Mouse (Mus musculus): ENCODE data around the gene Grsf1. TPM values are rescaled to one million over a fixed set of nuclear protein-coding genes. Genes with fewer than 3 reads are reported as not detected.

Gene Grsf1
- polyA plus RNA-seq, 1 experiment from 2014 or later, result 78.4 TPM

- no peaks in the 10 kb centered on the region for H3K9me3 ChIP-seq (ENCODE audit: control insufficient read depth, low read length)
- no peaks in the 10 kb centered on the region for H3K27me3 ChIP-seq (ENCODE audit: control insufficient read depth, insufficient read depth, low read length)
- H3K4me3 ChIP-seq (ENCODE audit: low read length), result no peak overlapping the region
- 35% methylated on average over 11 of the region's 11 CpGs for WGBS
- no peak overlapping the region for H3K4me2 ChIP-seq (replicated peaks; ENCODE audit: low read depth, low read length)
- H3K9ac ChIP-seq (ENCODE audit: low read depth, low read length), result no peak overlapping the region
- H3K27ac ChIP-seq (ENCODE audit: low read depth, low read length), result no peak overlapping the region
- peaks cover 14% of the 10 kb centered on the region for H3K36me3 ChIP-seq (ENCODE audit: control insufficient read depth, insufficient read depth, low read length)
- ATAC-seq (ENCODE audit: low FRiP score, low TSS enrichment), result peak; percentile 28; the same call in 1 of the 2 replicates
- no peaks in the 10 kb centered on the region for H3K4me1 ChIP-seq (ENCODE audit: control insufficient read depth, insufficient read depth, low read length)
These were observed 46.8 kb downstream of the Grsf1 start for GRCm38 (mm10) chr5:88629125-88629524.

DNA sequence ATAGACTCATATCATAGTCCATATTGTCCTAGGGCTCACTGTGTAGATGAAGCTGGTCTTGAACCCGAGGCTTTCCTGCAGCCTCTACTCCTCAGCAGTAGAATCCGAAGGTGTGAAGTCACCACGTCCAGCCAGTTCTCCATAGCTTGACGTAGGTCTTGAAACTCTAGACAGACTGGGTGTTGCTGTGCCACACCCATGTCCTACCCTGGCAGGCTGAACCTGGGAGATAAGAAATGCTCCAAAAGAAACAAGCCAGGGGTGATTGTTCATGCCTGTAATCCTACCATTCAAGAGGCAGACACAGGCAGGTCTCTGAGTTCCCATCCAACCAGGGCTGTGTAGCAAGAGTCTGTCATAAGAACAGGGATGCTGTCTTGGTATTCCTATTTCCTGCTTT lies 48.4 kb downstream of the Grsf1 start:
- H3K4me2 ChIP-seq (replicated peaks; ENCODE audit: low read depth, low read length), result no peak overlapping the region
- no peak overlapping the region for H3K4me3 ChIP-seq (ENCODE audit: low read length)
- ATAC-seq (ENCODE audit: low FRiP score, low TSS enrichment), result no peak
- H3K27ac ChIP-seq (ENCODE audit: low read depth, low read length), result no peak overlapping the region
- H3K4me1 ChIP-seq (ENCODE audit: control insufficient read depth, insufficient read depth, low read length), result no peaks in the 10 kb centered on the region
- peaks cover 13% of the 10 kb centered on the region for H3K36me3 ChIP-seq (ENCODE audit: control insufficient read depth, insufficient read depth, low read length)
- no peaks in the 10 kb centered on the region for H3K27me3 ChIP-seq (ENCODE audit: control insufficient read depth, insufficient read depth, low read length)
- WGBS, result 84% methylated on average over 4 of the region's 4 CpGs
- H3K9ac ChIP-seq (ENCODE audit: low read depth, low read length), result no peak overlapping the region
- no peaks in the 10 kb centered on the region for H3K9me3 ChIP-seq (ENCODE audit: control insufficient read depth, low read length)

DNA sequence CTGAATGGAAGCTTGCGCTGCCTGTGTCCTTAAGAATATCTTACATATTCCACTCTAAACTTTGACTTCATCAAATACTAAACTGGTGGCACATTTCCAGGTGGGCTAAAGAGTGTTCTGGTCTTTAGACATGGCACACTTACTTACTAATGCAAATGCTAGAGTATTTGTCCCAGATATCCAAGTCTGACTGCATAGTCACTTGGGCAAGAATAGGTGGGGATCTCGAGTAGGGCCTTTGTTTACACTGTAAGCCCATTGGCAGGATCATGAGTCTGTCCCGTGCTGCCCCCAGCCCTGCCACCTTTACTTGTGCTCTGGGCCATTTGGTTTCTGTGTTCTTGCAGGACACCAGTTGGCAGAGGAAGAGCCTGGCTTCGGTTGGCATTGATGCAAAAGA lies 59.0 kb downstream of the Grsf1 start:
- H3K36me3 ChIP-seq (ENCODE audit: control insufficient read depth, insufficient read depth, low read length), result peaks cover 26% of the 10 kb centered on the region; the same call in 1 of the 2 replicates
- no peak overlapping the region for H3K4me3 ChIP-seq (ENCODE audit: low read length)
- H3K9me3 ChIP-seq (ENCODE audit: control insufficient read depth, low read length), result no peaks in the 10 kb centered on the region
- H3K27ac ChIP-seq (ENCODE audit: low read depth, low read length), result no peak overlapping the region
- no peaks in the 10 kb centered on the region for H3K27me3 ChIP-seq (ENCODE audit: control insufficient read depth, insufficient read depth, low read length)
- no peak overlapping the region for H3K9ac ChIP-seq (ENCODE audit: low read depth, low read length)
- H3K4me2 ChIP-seq (replicated peaks; ENCODE audit: low read depth, low read length), result no peak overlapping the region
- H3K4me1 ChIP-seq (ENCODE audit: control insufficient read depth, insufficient read depth, low read length), result no peaks in the 10 kb centered on the region
- WGBS, result 88% methylated on average over 4 of the region's 4 CpGs
- no peak for ATAC-seq (ENCODE audit: low FRiP score, low TSS enrichment)

DNA sequence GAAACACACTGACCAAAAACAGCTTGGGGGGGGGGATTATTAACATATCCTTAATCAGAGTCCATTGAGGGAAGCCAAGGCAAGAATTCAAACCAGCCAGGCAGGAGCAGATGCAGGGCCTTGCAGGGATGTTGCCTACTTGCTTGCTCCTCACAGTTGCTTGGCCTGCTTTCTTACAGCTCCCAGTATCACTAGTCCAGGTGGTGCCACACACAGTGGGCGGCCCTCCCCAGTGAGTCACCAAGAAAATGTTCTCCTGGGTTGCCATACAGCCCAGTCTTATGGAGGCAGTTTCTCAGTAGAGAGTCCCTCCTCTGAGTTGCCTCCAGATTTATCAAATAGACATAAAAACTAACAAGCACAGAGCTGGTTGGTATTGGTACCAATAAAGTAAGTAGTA lies 61.8 kb downstream of the Grsf1 start:
- WGBS, result 100% methylated on average over 1 of the region's 1 CpGs

More for the DNA sequence above, 61.8 kb downstream of the Grsf1 start:
- Histone ChIP-seq H3K9ac (ENCODE audit: low read depth, low read length) (no peak overlapping the region), H3K4me1 (ENCODE audit: control insufficient read depth, insufficient read depth, low read length) (no peaks in the 10 kb centered on the region), H3K4me3 (ENCODE audit: low read length) (no peak overlapping the region), H3K4me2 (replicated peaks; ENCODE audit: low read depth, low read length) (no peak overlapping the region), H3K9me3 (ENCODE audit: control insufficient read depth, low read length) (no peaks in the 10 kb centered on the region), H3K36me3 (ENCODE audit: control insufficient read depth, insufficient read depth, low read length) (peaks cover 17% of the 10 kb centered on the region; the same call in 1 of the 2 replicates), H3K27ac (ENCODE audit: low read depth, low read length) (no peak overlapping the region), H3K27me3 (ENCODE audit: control insufficient read depth, insufficient read depth, low read length) (no peaks in the 10 kb centered on the region)
- ATAC-seq (ENCODE audit: low FRiP score, low TSS enrichment), result peak; percentile 20; the same call in 1 of the 2 replicates

Other genes with a start within 250 kb of the Grsf1 start
- gene Ambn, start 220.2 kb downstream of the Grsf1 start, polyA plus RNA-seq (2014; fragmentation: Nextera tagmentation; extraction: Ambion mirVana), result not detected in 2 replicates
- gene Enam, start 188.2 kb downstream of the Grsf1 start, polyA plus RNA-seq (2014; fragmentation: Nextera tagmentation; extraction: Ambion mirVana), result not detected in 2 replicates
- gene Jchain, start 148.3 kb downstream of the Grsf1 start, polyA plus RNA-seq (2014; fragmentation: Nextera tagmentation; extraction: Ambion mirVana), result 0.91 TPM in 1 of 2 replicates, not detected in the other
- 73.4 and 88.8 TPM in 2 replicates for gene Utp3, start 121.7 kb downstream of the Grsf1 start, polyA plus RNA-seq (2014; fragmentation: Nextera tagmentation; extraction: Ambion mirVana)
- 11.1 and 17.7 TPM in 2 replicates for gene Rufy3, start 111.1 kb downstream of the Grsf1 start, polyA plus RNA-seq (2014; fragmentation: Nextera tagmentation; extraction: Ambion mirVana)
- 10.9 and 18.0 TPM in 2 replicates for gene Mob1b, start 44.7 kb upstream of the Grsf1 start, polyA plus RNA-seq (2014; fragmentation: Nextera tagmentation; extraction: Ambion mirVana)
- 36.3 and 58.9 TPM in 2 replicates for gene Dck, start 88.8 kb upstream of the Grsf1 start, polyA plus RNA-seq (2014; fragmentation: Nextera tagmentation; extraction: Ambion mirVana)
- gene Slc4a4, start 210.6 kb upstream of the Grsf1 start, polyA plus RNA-seq (2014; fragmentation: Nextera tagmentation; extraction: Ambion mirVana), result 4.0 and 4.7 TPM in 2 replicates